Mouse (Mus musculus): ENCODE data around the gene 4933411K16Rik. TPM values are rescaled to one million over a fixed set of nuclear protein-coding genes. Genes with fewer than 3 reads are reported as not detected.

Gene 4933411K16Rik
- total RNA-seq, 2 experiments from 2014 or later = 0.32 TPM; not detected in 1

GRCm38 (mm10) chr19:42034881-42035455 lies 17.1 kb upstream of the 4933411K16Rik start:
- no peak for DNase-seq

GRCm38 (mm10) chr19:42035456-42036248 lies 16.4 kb upstream of the 4933411K16Rik start, which contains the start of gene Ankrd2:
Gene Ankrd2 (plus strand): TSS chr19:42036000.
- intact Hi-C loops (cut with DNase I) = loop anchor here (2.0 to 5.0 kb wide), 4 partner anchors 33 to 132 kb away; partner anchors contain the start of genes Marveld1 and Morn4
- DNase-seq = peak; percentile 82 to 89

More at GRCm38 (mm10) chr19:42034881-42035455, 17.1 kb upstream of the 4933411K16Rik start:
- intact Hi-C loops (cut with DNase I) = loop anchor here (2.0 to 5.0 kb wide), 4 partner anchors 34 to 132 kb away; partner anchors contain the start of genes Marveld1 and Morn4

GRCm38 (mm10) chr19:42036357-42036756 lies 15.7 kb upstream of the 4933411K16Rik start:
- intact Hi-C loops (cut with DNase I) = loop anchor here (5.0 kb wide), 3 partner anchors 51 to 131 kb away; partner anchors contain the start of genes Marveld1 and Morn4
- no peak for DNase-seq

GRCm38 (mm10) chr19:42037167-42037702 lies 14.8 kb upstream of the 4933411K16Rik start:
- intact Hi-C loops (cut with DNase I) = loop anchor here (5.0 kb wide), 3 partner anchors 50 to 130 kb away; partner anchors contain the start of genes Marveld1 and Morn4
- DNase-seq = no peak

- no peak for DNase-seq
- intact Hi-C loops (cut with DNase I) = loop anchor here (5.0 kb wide), 3 partner anchors 49 to 129 kb away; partner anchors contain the start of genes Marveld1 and Morn4
Observed at GRCm38 (mm10) chr19:42038310-42038709, 13.7 kb upstream of the 4933411K16Rik start.

- no peak for DNase-seq
- intact Hi-C loops (cut with DNase I) = no loop called here
Observed at GRCm38 (mm10) chr19:42043988-42044387, 8.1 kb upstream of the 4933411K16Rik start.

GRCm38 (mm10) chr19:42045269-42046102 lies 6.6 kb upstream of the 4933411K16Rik start, which contains the start of gene Hoga1:
Gene Hoga1 (plus strand): TSS chr19:42045610.
- intact Hi-C loops (cut with DNase I) = no loop called here
- DNase-seq = peak; percentile 78 to 85

- DNase-seq = no peak
- intact Hi-C loops (cut with DNase I) = no loop called here
Observed at GRCm38 (mm10) chr19:42050251-42050650, 1.8 kb upstream of the 4933411K16Rik start.

GRCm38 (mm10) chr19:42051351-42051750 lies 697 bp upstream of the 4933411K16Rik start:
- intact Hi-C loops (cut with DNase I) = no loop called here
- DNase-seq = no peak

- DNase-seq = no peak
- intact Hi-C loops (cut with DNase I) = no loop called here
Observed at GRCm38 (mm10) chr19:42054255-42054654, 2.2 kb downstream of the 4933411K16Rik start.

GRCm38 (mm10) chr19:42055881-42056280 lies 3.8 kb downstream of the 4933411K16Rik start:
- peak; percentile 71 to 78 for DNase-seq
- intact Hi-C loops (cut with DNase I) = no loop called here

GRCm38 (mm10) chr19:42056719-42057409 lies 4.8 kb downstream of the 4933411K16Rik start:
- intact Hi-C loops (cut with DNase I) = no loop called here

GRCm38 (mm10) chr19:42058426-42058825 lies 6.4 kb downstream of the 4933411K16Rik start:
- DNase-seq = no peak
- intact Hi-C loops (cut with DNase I) = no loop called here

More at GRCm38 (mm10) chr19:42056719-42057409, 4.8 kb downstream of the 4933411K16Rik start:
- DNase-seq = no peak

GRCm38 (mm10) chr19:42061443-42061842 lies 9.4 kb downstream of the 4933411K16Rik start:
- intact Hi-C loops (cut with DNase I) = no loop called here

GRCm38 (mm10) chr19:42068441-42069240 lies 16.6 kb downstream of the 4933411K16Rik start:
- intact Hi-C loops (cut with DNase I) = loop anchor here (2.0 kb wide), 1 partner anchor 34 kb away; the partner anchor contains the start of gene Ankrd2
- DNase-seq = peak in 1 of 2 experiments; percentile 35

More at GRCm38 (mm10) chr19:42061443-42061842, 9.4 kb downstream of the 4933411K16Rik start:
- DNase-seq = no peak

GRCm38 (mm10) chr19:42069241-42069525 lies 17.1 kb downstream of the 4933411K16Rik start:
- peak in 1 of 2 experiments; percentile 25 for DNase-seq
- intact Hi-C loops (cut with DNase I) = loop anchor here (2.0 kb wide), 1 partner anchor 34 kb away; the partner anchor contains the start of gene Ankrd2

GRCm38 (mm10) chr19:42071221-42071620 lies 19.2 kb downstream of the 4933411K16Rik start:
- no peak for DNase-seq
- intact Hi-C loops (cut with DNase I) = no loop called here

GRCm38 (mm10) chr19:42071886-42072608 lies 20.0 kb downstream of the 4933411K16Rik start:
- DNase-seq = no peak
- intact Hi-C loops (cut with DNase I) = no loop called here

Measured in heart, postnatal 14 days (tissue).